Mouse (Mus musculus) spleen, adult 2 months (tissue): ENCODE measurements around the gene Slc35b2.

ENCODE experiments used
- CTCF ChIP-seq: fragments of 200-500 bp; IDR thresholded peaks from 2 replicates; pipeline ENCODE4 v1.5.1; 2011; ENCODE audit warnings: mild to moderate bottlenecking, inconsistent platforms; ENCODE audit not compliant: insufficient read depth, insufficient read length, insufficient replicate concordance; ENCODE audit errors: extremely low read depth
- POLR2A ChIP-seq: fragments of 200-500 bp; IDR thresholded peaks from 2 replicates; pipeline ENCODE4 v1.6.1; 2011; ENCODE audit warnings: low read depth, low read length, inconsistent platforms

- TF ChIP-seq CTCF = no peak
- no peak for TF ChIP-seq POLR2A
These were observed 20.6 kb upstream of the Slc35b2 start for GRCm38 (mm10) chr17:45543115-45543514.
